Mouse (Mus musculus) spleen, postnatal 10 days (tissue): ENCODE results near the gene Slc12a6.

Experiments used
- DNase-seq, 2 experiments: peaks; one replicate each; pipeline ENCODE4 v3.0.0; 2021 to 2022; ENCODE audit warnings: low spot score in 2 of 2

The Slc12a6 gene

GRCm38 (mm10) chr2:112391346-112392000 lies 125.8 kb downstream of the Slc12a6 start:
- DNase-seq: no peak

- DNase-seq: no peak
These were observed 127.1 kb downstream of the Slc12a6 start for GRCm38 (mm10) chr2:112392689-112393088.

GRCm38 (mm10) chr2:112393958-112394357 lies 128.3 kb downstream of the Slc12a6 start:
- no peak for DNase-seq

- DNase-seq: no peak
These were observed 131.0 kb downstream of the Slc12a6 start for GRCm38 (mm10) chr2:112396649-112397048.

- DNase-seq: no peak
These were observed 141.4 kb downstream of the Slc12a6 start for GRCm38 (mm10) chr2:112407030-112407429.
